Mouse (Mus musculus) embryonic facial prominence, embryonic 14.5 days (tissue): ENCODE results near the gene Sult2a7. TPM values are rescaled to one million over a fixed set of nuclear protein-coding genes. Genes with fewer than 3 reads are reported as not detected.

ENCODE experiments used
- ATAC-seq: fragments of 200-750 bp; cut with Nextera tagmentation; 2 replicates; pipeline ENCODE4 v1.8.0; 2017; ENCODE audit warnings: low read depth, moderate number of reproducible peaks, moderate TSS enrichment
- DNase-seq: peaks from one replicate; pipeline ENCODE4 v3.0.0-alpha.2; 2015; ENCODE audit warnings: low spot score
- H3K27ac ChIP-seq: fragments of 300-500 bp; sonication (generic); replicated peaks from 2 replicates; pipeline ENCODE4 v1.5.1; 2014; ENCODE audit warnings: low read depth, mild to moderate bottlenecking, low read length, moderate library complexity
- H3K27me3 ChIP-seq: fragments of 300-500 bp; sonication (generic); replicated peaks from 2 replicates; pipeline ENCODE4 v1.6.1; 2014; ENCODE audit warnings: low read length; ENCODE audit not compliant: control insufficient read depth, insufficient read depth
- H3K36me3 ChIP-seq: fragments of 300-500 bp; sonication (generic); 2 replicates; pipeline ENCODE4 v1.6.1; 2014; ENCODE audit warnings: low read length, mixed read lengths; ENCODE audit not compliant: control insufficient read depth, insufficient read depth
- H3K4me1 ChIP-seq: fragments of 300-500 bp; sonication (generic); 2 replicates; pipeline ENCODE4 v1.6.1; 2014; ENCODE audit warnings: antibody characterized with exemption, low read length; ENCODE audit not compliant: control insufficient read depth, insufficient read depth
- H3K4me2 ChIP-seq: fragments of 300-500 bp; sonication (generic); 2 replicates; pipeline ENCODE4 v1.6.1; 2014; ENCODE audit warnings: low read depth, mild to moderate bottlenecking, low read length, moderate library complexity, mixed read lengths
- H3K4me3 ChIP-seq: fragments of 300-500 bp; sonication (generic); 2 replicates; pipeline ENCODE4 v1.5.1; 2014; ENCODE audit warnings: low read depth, mild to moderate bottlenecking, low read length
- H3K9ac ChIP-seq: fragments of 300-500 bp; sonication (generic); 2 replicates; pipeline ENCODE4 v1.6.1; 2014; ENCODE audit warnings: low read depth, mild to moderate bottlenecking, low read length, moderate library complexity, mixed read lengths
- H3K9me3 ChIP-seq: fragments of 300-500 bp; sonication (generic); 2 replicates; pipeline ENCODE4 v1.6.1; 2016; ENCODE audit warnings: low read length; ENCODE audit not compliant: control insufficient read depth
- WGBS: fragments of 180-500 bp; shearing (Covaris S2); extraction: QIAGEN DNeasy Blood & Tissue Kit; methylation state at CpG from one replicate; pipeline ENCODE4 v1.1.7; 2014; 5-methylcytosine and 5-hydroxymethylcytosine counted together
- polyA plus RNA-seq: library from polyadenylated mRNA; unstranded; fragments of >200 nt; fragmentation: Nextera tagmentation; extraction: Ambion mirVana; gene quantifications from 2 replicates; pipeline ENCODE4 v1.2.1, GENCODE M21; 2014

Gene Sult2a7
- not detected in 2 replicates for polyA plus RNA-seq

GRCm38 (mm10) chr7:14494130-14494529 is at the start of gene Sult2a7:
Sult2a7 (minus strand) TSS chr7:14494230.
- Histone ChIP-seq H3K4me2 (no peak within 1 kb of the TSS), H3K4me3 (no peak within 1 kb of the TSS), H3K27me3 (no peaks in the 10 kb centered on the region), H3K9me3 (no peaks in the 10 kb centered on the region; the same call in 1 of the 2 replicates), H3K9ac (no peak within 1 kb of the TSS), H3K27ac (no peak within 1 kb of the TSS), H3K36me3 (no peaks in the 10 kb centered on the region), H3K4me1 (no peaks in the 10 kb centered on the region)
- 90% methylated on average over 4 of the region's 4 CpGs for WGBS
- ATAC-seq (no peak), DNase-seq (no peak)

DNA sequence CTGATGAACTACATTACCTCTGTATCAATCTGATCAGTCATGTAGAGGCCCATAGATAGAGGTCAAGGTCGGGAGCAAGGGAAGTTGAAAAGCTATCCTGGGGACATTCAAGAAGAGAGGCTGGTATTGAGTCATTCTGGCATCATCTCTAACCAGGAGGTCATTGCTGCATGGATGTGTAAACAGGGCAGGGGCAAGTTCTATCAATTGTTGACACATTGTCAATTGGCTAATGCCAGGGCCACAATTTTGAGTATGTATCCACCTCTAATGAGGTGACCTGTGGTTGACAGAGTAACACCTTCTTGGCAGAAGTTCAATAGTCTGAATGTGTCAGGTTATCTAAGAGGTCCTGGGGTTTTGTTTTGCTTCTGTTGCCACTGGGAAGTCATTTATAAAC is 31.2 kb upstream of the Sult2a7 start:
- H3K36me3 ChIP-seq = no peaks in the 10 kb centered on the region
- H3K4me3 ChIP-seq = no peak overlapping the region
- DNase-seq (no peak), ATAC-seq (no peak)
- H3K9ac ChIP-seq = no peak overlapping the region
- 37% methylated on average over 1 of the region's 1 CpGs for WGBS
- no peaks in the 10 kb centered on the region for H3K27me3 ChIP-seq
- H3K27ac ChIP-seq = no peak overlapping the region
- peaks cover 18% of the 10 kb centered on the region; the same call in 1 of the 2 replicates for H3K9me3 ChIP-seq
- no peak overlapping the region for H3K4me2 ChIP-seq
- no peaks in the 10 kb centered on the region for H3K4me1 ChIP-seq

- Histone ChIP-seq H3K9me3 (peaks cover 30% of the 10 kb centered on the region; the same call in 1 of the 2 replicates), H3K27me3 (no peaks in the 10 kb centered on the region), H3K36me3 (no peaks in the 10 kb centered on the region), H3K4me2 (no peak overlapping the region), H3K4me3 (no peak overlapping the region), H3K27ac (no peak overlapping the region), H3K4me1 (no peaks in the 10 kb centered on the region), H3K9ac (no peak overlapping the region)
- WGBS = 67% methylated on average over 1 of the region's 1 CpGs
- no peak for ATAC-seq
- DNase-seq = no peak
These were observed 28.6 kb upstream of the Sult2a7 start for GRCm38 (mm10) chr7:14522636-14523035.

DNA sequence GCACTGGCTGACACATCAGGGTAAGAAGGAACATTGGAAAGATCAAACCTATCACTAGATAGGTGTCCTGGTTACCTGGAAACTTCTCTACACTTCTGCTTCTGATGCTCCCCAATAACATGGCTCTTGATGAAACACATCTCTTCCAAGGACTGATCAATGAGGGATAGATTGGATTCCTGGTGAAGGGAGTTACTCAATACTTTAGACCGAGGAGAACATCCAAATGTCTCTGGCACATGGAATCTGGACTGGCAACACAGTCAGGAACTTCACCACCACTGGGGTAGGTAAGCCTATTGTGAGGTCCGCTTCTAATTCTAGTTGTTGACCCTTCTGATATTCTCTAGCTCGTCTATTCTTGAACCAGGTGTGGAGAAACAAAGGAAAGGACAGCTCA is 24.3 kb upstream of the Sult2a7 start:
- no peak overlapping the region for H3K9ac ChIP-seq
- no peak for DNase-seq
- H3K4me1 ChIP-seq = no peaks in the 10 kb centered on the region
- no peaks in the 10 kb centered on the region for H3K27me3 ChIP-seq
- H3K4me3 ChIP-seq = no peak overlapping the region
- H3K27ac ChIP-seq = no peak overlapping the region
- WGBS = 73% methylated on average over 3 of the region's 3 CpGs
- H3K36me3 ChIP-seq = no peaks in the 10 kb centered on the region
- no peak overlapping the region for H3K4me2 ChIP-seq
- no peak for ATAC-seq
- H3K9me3 ChIP-seq = peaks cover 49% of the 10 kb centered on the region; the same call in 1 of the 2 replicates

DNA sequence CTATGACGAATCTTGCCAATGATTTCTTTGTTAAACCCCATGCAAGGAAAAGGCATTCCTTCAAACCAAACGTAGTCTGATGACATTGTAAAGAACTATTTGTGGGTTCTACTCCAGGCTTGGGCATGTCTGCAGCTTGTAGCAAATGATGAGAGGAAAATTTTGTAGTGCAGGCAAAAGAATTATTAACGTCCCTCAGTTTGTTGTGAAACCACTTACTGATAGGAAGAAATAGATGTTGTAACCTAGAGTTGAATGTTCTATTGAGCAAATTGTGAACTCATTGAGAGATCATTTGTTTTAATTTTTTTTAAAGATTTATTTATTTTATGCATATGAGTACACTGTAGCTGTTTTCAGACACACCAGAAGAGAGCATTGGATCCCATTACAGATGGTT is 1.1 kb downstream of the Sult2a7 start:
- 75% methylated on average over 3 of the region's 3 CpGs for WGBS
- no peaks in the 10 kb centered on the region; the same call in 1 of the 2 replicates for H3K9me3 ChIP-seq
- no peak overlapping the region for H3K9ac ChIP-seq
- no peak for ATAC-seq
- H3K27ac ChIP-seq = no peak overlapping the region
- no peaks in the 10 kb centered on the region for H3K27me3 ChIP-seq
- H3K4me3 ChIP-seq = no peak overlapping the region
- no peak overlapping the region for H3K4me2 ChIP-seq
- no peaks in the 10 kb centered on the region for H3K36me3 ChIP-seq
- no peaks in the 10 kb centered on the region for H3K4me1 ChIP-seq
- no peak for DNase-seq

- Histone ChIP-seq H3K27me3 (no peaks in the 10 kb centered on the region), H3K27ac (no peak within 1 kb of the TSS), H3K4me2 (no peak within 1 kb of the TSS), H3K4me1 (no peaks in the 10 kb centered on the region), H3K4me3 (no peak within 1 kb of the TSS), H3K9me3 (peaks cover 12% of the 10 kb centered on the region; the same call in 1 of the 2 replicates), H3K9ac (no peak within 1 kb of the TSS), H3K36me3 (no peaks in the 10 kb centered on the region)
- WGBS = 54% methylated on average over 3 of the region's 3 CpGs
- ATAC-seq (no peak), DNase-seq (no peak)
These were observed 47.5 kb downstream of the Sult2a7 start, which contains the start of gene Sult2a8 for GRCm38 (mm10) chr7:14446534-14446933. Sult2a8 (minus strand) TSS chr7:14446769.

GRCm38 (mm10) chr7:14439581-14439980 is 54.4 kb downstream of the Sult2a7 start:
- ATAC-seq (no peak), DNase-seq (no peak)
- Histone ChIP-seq H3K27ac (no peak overlapping the region), H3K9ac (no peak overlapping the region), H3K4me1 (no peaks in the 10 kb centered on the region), H3K9me3 (0 out of 2 replicates have a peak, but pooled peaks cover 4% of the 10 kb centered on the region), H3K27me3 (no peaks in the 10 kb centered on the region), H3K4me2 (no peak overlapping the region), H3K36me3 (no peaks in the 10 kb centered on the region), H3K4me3 (no peak overlapping the region)

GRCm38 (mm10) chr7:14438484-14438883 is 55.5 kb downstream of the Sult2a7 start:
- Histone ChIP-seq H3K36me3 (no peaks in the 10 kb centered on the region), H3K4me2 (no peak overlapping the region), H3K4me1 (no peaks in the 10 kb centered on the region), H3K27ac (no peak overlapping the region), H3K27me3 (no peaks in the 10 kb centered on the region), H3K4me3 (no peak overlapping the region), H3K9me3 (0 out of 2 replicates have a peak, but pooled peaks cover 8% of the 10 kb centered on the region), H3K9ac (no peak overlapping the region)
- WGBS = 70% methylated on average over 1 of the region's 1 CpGs
- no peak for ATAC-seq
- DNase-seq = no peak

GRCm38 (mm10) chr7:14438029-14438428 is 56.0 kb downstream of the Sult2a7 start:
- Histone ChIP-seq H3K27me3 (no peaks in the 10 kb centered on the region), H3K4me3 (no peak overlapping the region), H3K4me2 (no peak overlapping the region), H3K27ac (no peak overlapping the region), H3K36me3 (no peaks in the 10 kb centered on the region), H3K9me3 (0 out of 2 replicates have a peak, but pooled peaks cover 8% of the 10 kb centered on the region), H3K4me1 (no peaks in the 10 kb centered on the region), H3K9ac (no peak overlapping the region)
- ATAC-seq (no peak), DNase-seq (no peak)
- WGBS = 75% methylated on average over 2 of the region's 2 CpGs
